In the genomic region with DNA sequence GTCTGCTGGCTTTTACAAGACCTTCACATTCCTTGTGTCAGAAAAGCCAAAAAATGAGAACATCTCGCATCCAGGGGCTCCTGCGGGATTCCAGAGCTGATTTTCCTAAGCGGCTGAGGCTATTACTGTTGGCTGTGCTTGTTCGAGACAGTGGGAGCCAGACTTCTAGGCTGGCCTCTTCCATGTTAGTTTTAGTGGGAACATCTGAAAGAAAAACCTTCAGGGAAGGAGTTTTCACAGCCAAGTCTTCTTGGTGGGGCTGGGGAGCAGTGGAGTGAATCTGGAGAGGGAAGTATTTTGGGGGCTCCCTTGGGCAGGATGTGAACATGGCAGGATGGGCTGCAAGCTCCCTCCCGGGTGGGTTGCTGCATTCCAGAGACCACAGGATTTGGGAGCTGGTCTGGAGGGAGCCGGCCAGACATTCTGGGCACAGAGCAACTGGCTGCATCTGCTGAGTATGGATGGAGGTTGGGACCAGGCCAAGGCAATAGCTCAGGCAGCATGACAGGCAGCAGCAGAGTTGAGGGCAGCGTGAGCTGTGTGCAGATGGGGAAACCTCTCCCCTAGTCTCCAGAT, we compare ENCODE assay signal across 8 mouse cellular contexts. TPM values are rescaled to one million over a fixed set of nuclear protein-coding genes. Genes with fewer than 3 reads are reported as not detected.
DNase-seq lines count a peak whose midpoint lies in the region; ATAC-seq lines count a peak whose summit lies in the region.

No protein-coding gene starts in this region.

- H3K4me1 ChIP-seq in forebrain, embryonic 11.5 days (replicated peaks; ENCODE audit: control insufficient read depth, insufficient read depth, low read length) = no peaks in the 10 kb centered on the region

- no peak overlapping the region for H3K4me3 ChIP-seq in forebrain, embryonic 11.5 days (ENCODE audit: low read depth, low read length)

- 0 out of 2 replicates have a peak, but pooled peaks have one; percentile 31 for ATAC-seq in frontal cortex, adult (ENCODE audit: low TSS enrichment)
- no peak for ATAC-seq in forebrain, embryonic 11.5 days (replicated peaks; ENCODE audit: low FRiP score)

- H3K36me3 ChIP-seq in forebrain, embryonic 11.5 days (ENCODE audit: control insufficient read depth, insufficient read depth, low read length) = no peaks in the 10 kb centered on the region

- no peak overlapping the region for H3K4me2 ChIP-seq in forebrain, embryonic 11.5 days (ENCODE audit: low read depth, low read length, severe bottlenecking)

- H3K27ac ChIP-seq in forebrain, embryonic 11.5 days (ENCODE audit: low read depth, low read length) = no peak overlapping the region

- H3K9ac ChIP-seq in forebrain, embryonic 11.5 days (ENCODE audit: low read length) = no peak overlapping the region

- 75% methylated on average over 7 of the region's 7 CpGs for WGBS in forebrain, embryonic 11.5 days

- no peaks in the 10 kb centered on the region for H3K9me3 ChIP-seq in forebrain, embryonic 11.5 days (ENCODE audit: control insufficient read depth, low read length)

- H3K27me3 ChIP-seq in forebrain, embryonic 11.5 days (ENCODE audit: control insufficient read depth, insufficient read depth, low read length) = no peaks in the 10 kb centered on the region

- DNase-seq in frontal cortex, postnatal 14 days (ENCODE audit: low spot score in 2 of 2) = no peak
- DNase-seq in urinary bladder, postnatal 14 days (ENCODE audit: low spot score) = peak; percentile 55
- DNase-seq in urinary bladder, adult 18-20 months (ENCODE audit: low spot score in 2 of 2) = no peak
- peak; percentile 59 to 68 for DNase-seq in heart, postnatal 14 days
- peak; percentile 23 for DNase-seq in lung, postnatal 25 days (ENCODE audit: low spot score)
- no peak for DNase-seq in embryo, embryonic 9.5 days (ENCODE audit: extremely low spot score)
- no peak for DNase-seq in forebrain, embryonic 11.5 days (ENCODE audit: low spot score)

- intact Hi-C loops in heart, postnatal 14 days (cut with DNase I) = no loop called here

RNA-seq across cellular contexts. Expression of a gene that starts 4.6 kb away (rescaled TPM):
- total RNA-seq in heart, postnatal 14 days (2021) = 10 to 100 TPM; 71.5 to 80.6 TPM
- 27.4 and 32.7 TPM in 2 replicates for polyA plus RNA-seq in forebrain, embryonic 11.5 days (2014; fragmentation: Nextera tagmentation; extraction: Ambion mirVana)

Comparison
In these comparisons a context has a peak if more than half of its experiments do, and no peak if none do; other contexts are left out.
1. DNase-seq: peak in urinary bladder, postnatal 14 days (single experiment), heart, postnatal 14 days (2 of 2) and lung, postnatal 25 days (single experiment); none in frontal cortex, postnatal 14 days (0 of 2), urinary bladder, adult 18-20 months (0 of 2), embryo, embryonic 9.5 days (single experiment) and forebrain, embryonic 11.5 days (single experiment).